Mouse (Mus musculus): ENCODE measurements around the gene Atxn10.
A peak's percentile ranks its signal among the peaks of the same experiment; 100 is the strongest.

The Atxn10 gene

GRCm38 (mm10) chr15:85334234-85334633, 1.8 kb upstream of the Atxn10 start:
- no peak for DNase-seq (ENCODE audit: low spot score in 2 of 2)

GRCm38 (mm10) chr15:85336301-85336991, 401 bp downstream of the Atxn10 start:
- DNase-seq (ENCODE audit: low spot score in 2 of 2), result peak; percentile 57 to 62

- DNase-seq (ENCODE audit: low spot score in 2 of 2), result no peak
Observed at GRCm38 (mm10) chr15:85337219-85337618, 1.2 kb downstream of the Atxn10 start.

- DNase-seq (ENCODE audit: low spot score in 2 of 2), result no peak
Observed at GRCm38 (mm10) chr15:85337979-85338378, 1.9 kb downstream of the Atxn10 start.

- no peak for DNase-seq (ENCODE audit: low spot score in 2 of 2)
Observed at GRCm38 (mm10) chr15:85342246-85342645, 6.2 kb downstream of the Atxn10 start.

- no peak for DNase-seq (ENCODE audit: low spot score in 2 of 2)
Observed at GRCm38 (mm10) chr15:85344673-85345072, 8.6 kb downstream of the Atxn10 start.

GRCm38 (mm10) chr15:85347058-85347700, 11.1 kb downstream of the Atxn10 start:
- no peak for DNase-seq (ENCODE audit: low spot score in 2 of 2)

- no peak for DNase-seq (ENCODE audit: low spot score in 2 of 2)
Observed at GRCm38 (mm10) chr15:85350144-85350543, 14.1 kb downstream of the Atxn10 start.

- DNase-seq (ENCODE audit: low spot score in 2 of 2), result no peak
Observed at GRCm38 (mm10) chr15:85354060-85354459, 18.0 kb downstream of the Atxn10 start.

- no peak for DNase-seq (ENCODE audit: low spot score in 2 of 2)
Observed at GRCm38 (mm10) chr15:85356112-85356511, 20.1 kb downstream of the Atxn10 start.

GRCm38 (mm10) chr15:85357465-85358225, 21.6 kb downstream of the Atxn10 start:
- DNase-seq (ENCODE audit: low spot score in 2 of 2), result no peak

- no peak for DNase-seq (ENCODE audit: low spot score in 2 of 2)
Observed at GRCm38 (mm10) chr15:85359483-85359882, 23.4 kb downstream of the Atxn10 start.

- no peak for DNase-seq (ENCODE audit: low spot score in 2 of 2)
Observed at GRCm38 (mm10) chr15:85359901-85360300, 23.9 kb downstream of the Atxn10 start.

GRCm38 (mm10) chr15:85364366-85364765, 28.3 kb downstream of the Atxn10 start:
- DNase-seq (ENCODE audit: low spot score in 2 of 2), result no peak

- no peak for DNase-seq (ENCODE audit: low spot score in 2 of 2)
Observed at GRCm38 (mm10) chr15:85366938-85367337, 30.9 kb downstream of the Atxn10 start.

- DNase-seq (ENCODE audit: low spot score in 2 of 2), result no peak
Observed at GRCm38 (mm10) chr15:85369765-85370164, 33.7 kb downstream of the Atxn10 start.

GRCm38 (mm10) chr15:85373125-85373524, 37.1 kb downstream of the Atxn10 start:
- DNase-seq (ENCODE audit: low spot score in 2 of 2), result no peak

GRCm38 (mm10) chr15:85383477-85383876, 47.4 kb downstream of the Atxn10 start:
- no peak for DNase-seq (ENCODE audit: low spot score in 2 of 2)

GRCm38 (mm10) chr15:85388696-85389095, 52.7 kb downstream of the Atxn10 start:
- DNase-seq (ENCODE audit: low spot score in 2 of 2), result no peak

GRCm38 (mm10) chr15:85389915-85390314, 53.9 kb downstream of the Atxn10 start:
- no peak for DNase-seq (ENCODE audit: low spot score in 2 of 2)

GRCm38 (mm10) chr15:85395360-85395759, 59.3 kb downstream of the Atxn10 start:
- no peak for DNase-seq (ENCODE audit: low spot score in 2 of 2)

GRCm38 (mm10) chr15:85401926-85402325, 65.9 kb downstream of the Atxn10 start:
- no peak for DNase-seq (ENCODE audit: low spot score in 2 of 2)

- DNase-seq (ENCODE audit: low spot score in 2 of 2), result no peak
Observed at GRCm38 (mm10) chr15:85403256-85403731, 67.2 kb downstream of the Atxn10 start.

All from spleen, postnatal 36 days (tissue).